Mouse (Mus musculus) ES-E14 (cell line): Measurements from ENCODE around the gene Hmgb3. TPM values are rescaled to one million over a fixed set of nuclear protein-coding genes. Genes with fewer than 3 reads are reported as not detected.
"Not testable (repeated sequence)": the region's sequence is repeated elsewhere in the genome, so short reads cannot be mapped to it uniquely, and the experiment has no call there.

Experiments used
- DNase-seq: peaks from one replicate; pipeline ENCODE4 v3.0.0-alpha.2; 2013; ENCODE audit warnings: low read depth, low spot score
- H3K27ac ChIP-seq: 2 replicates; pipeline ENCODE4 v1.5.1; 2012; ENCODE audit warnings: low read depth, mild to moderate bottlenecking, low read length, moderate library complexity, mixed read lengths; ENCODE audit not compliant: poor library complexity, insufficient read depth, severe bottlenecking
- H3K36me3 ChIP-seq: 2 replicates; pipeline ENCODE4 v1.6.1; 2012; ENCODE audit warnings: mild to moderate bottlenecking, low read length, moderate library complexity, mixed read lengths; ENCODE audit not compliant: control insufficient read depth, poor library complexity, insufficient read depth, severe bottlenecking
- H3K4me1 ChIP-seq, 2 experiments: fragments of 150-350 bp in 1 of 2; sonication (generic) in 1 of 2; 2 replicates each; pipeline ENCODE4 v1.6.1; 2012; ENCODE audit warnings: low read length in 2 of 2, mild to moderate bottlenecking in 1 of 2, mixed read lengths in 1 of 2; ENCODE audit not compliant: control insufficient read depth in 2 of 2, insufficient read depth in 2 of 2, poor library complexity in 1 of 2
- H3K4me3 ChIP-seq, 2 experiments: fragments of 150-350 bp in 1 of 2; sonication (generic) in 1 of 2; 2 replicates each; pipeline ENCODE4 v1.5.1; 2012; ENCODE audit warnings: low read length in 2 of 2, low read depth in 1 of 2, mild to moderate bottlenecking in 1 of 2, mixed read lengths in 1 of 2; ENCODE audit not compliant: insufficient read depth in 1 of 2, poor library complexity in 1 of 2, severe bottlenecking in 1 of 2
- H3K9ac ChIP-seq: 2 replicates; pipeline ENCODE4 v1.6.1; 2012; ENCODE audit warnings: low read depth, mild to moderate bottlenecking, low read length, mixed read lengths; ENCODE audit not compliant: poor library complexity, insufficient read depth, severe bottlenecking
- H3K9me3 ChIP-seq: fragments of 150-350 bp; sonication (generic); 2 replicates; pipeline ENCODE4 v1.6.1; 2012; ENCODE audit warnings: low read depth, mild to moderate bottlenecking, low read length; ENCODE audit not compliant: control insufficient read depth, insufficient read depth
- CHD2 ChIP-seq: IDR thresholded peaks from 2 replicates; pipeline ENCODE4 v1.6.1; 2014; ENCODE audit warnings: mild to moderate bottlenecking, low read depth, low read length, inconsistent platforms
- HCFC1 ChIP-seq: IDR thresholded peaks from 2 replicates; pipeline ENCODE4 v1.6.1; 2012; ENCODE audit warnings: low read length, inconsistent platforms, borderline replicate concordance; ENCODE audit not compliant: insufficient read depth
- MAFK ChIP-seq: IDR thresholded peaks from 2 replicates; pipeline ENCODE4 v1.6.1; 2014; ENCODE audit warnings: mild to moderate bottlenecking, low read depth, low read length, inconsistent platforms; ENCODE audit not compliant: insufficient read depth
- ZC3H11A ChIP-seq: IDR thresholded peaks from 2 replicates; pipeline ENCODE4 v1.6.1; 2012; ENCODE audit warnings: low read depth, mild to moderate bottlenecking, inconsistent platforms, low read length, borderline replicate concordance
- ZNF384 ChIP-seq: IDR thresholded peaks from 2 replicates; pipeline ENCODE4 v1.6.1; 2012; ENCODE audit warnings: low read depth, low read length, inconsistent platforms
- in situ Hi-C, 2 experiments: fragments of 600-800 bp; cut with MboI; formaldehyde crosslinking; loops; one replicate each; pipeline ENCODE4 v1.15.1; 2025; ENCODE audit warnings: low sequenced_read_pairs in 2 of 2, inconsistent platforms in 1 of 2; ENCODE audit not compliant: unreplicated experiment in 2 of 2
- total RNA-seq: library from RNA; depleted of rRNA; stranded (reverse); fragments of 300-350 nt; gene quantifications from 2 replicates; pipeline ENCODE4 v1.2.3, GENCODE M21; 2012; rRNA removed

Gene Hmgb3
- 16.9 and 24.1 TPM in 2 replicates for total RNA-seq

GRCm38 (mm10) chrX:71555415-71556114 lies at the start of gene Hmgb3:
Gene Hmgb3 (plus strand): TSS chrX:71555918.
- Histone ChIP-seq H3K4me3 (peak within 1 kb of the TSS; percentile 74 to 89), H3K9me3 (no peaks in the 10 kb centered on the region), H3K9ac (peak within 1 kb of the TSS; percentile 87), H3K4me1 (peaks cover 0 to 3% of the 10 kb centered on the region in 2 experiments; a peak in 1 of 4 replicates), H3K36me3 (no peaks in the 10 kb centered on the region), H3K27ac (peak within 1 kb of the TSS; percentile 24; the same call in 1 of the 2 replicates)
- in situ Hi-C loops, result no loop called here
- peak; percentile 61 for DNase-seq
- TF ChIP-seq MAFK (no peak), CHD2 (peak; percentile 59; the same call in 1 of the 2 replicates)

DNA sequence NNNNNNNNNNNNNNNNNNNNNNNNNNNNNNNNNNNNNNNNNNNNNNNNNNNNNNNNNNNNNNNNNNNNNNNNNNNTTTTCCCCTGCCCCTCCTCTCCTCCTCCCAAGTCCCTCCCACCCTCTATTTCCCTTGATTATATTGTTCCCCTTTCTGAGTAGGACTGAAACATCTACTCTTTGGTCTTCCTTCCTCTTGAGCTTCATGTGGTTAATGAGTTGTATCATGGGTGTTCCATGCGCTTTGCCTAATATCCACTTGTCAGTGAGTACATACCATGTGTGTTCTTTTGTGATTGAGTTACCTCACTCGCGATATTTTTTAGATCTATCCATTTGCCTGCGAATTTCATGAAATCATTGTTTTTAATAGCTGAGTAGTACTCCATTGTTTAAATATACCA lies 49.1 kb upstream of the Hmgb3 start:
- H3K9ac ChIP-seq, DNase-seq: not testable (repeated sequence)

GRCm38 (mm10) chrX:71519252-71519651 lies 36.5 kb upstream of the Hmgb3 start:
- H3K27ac ChIP-seq, result no peak overlapping the region
- in situ Hi-C loops, result no loop called here
- no peaks in the 10 kb centered on the region for H3K36me3 ChIP-seq
- no peaks in the 10 kb centered on the region for H3K4me1 ChIP-seq
- no peak overlapping the region for H3K4me3 ChIP-seq
- DNase-seq, result no peak
- no peak for TF ChIP-seq ZC3H11A
- TF ChIP-seq HCFC1, result no peak
- TF ChIP-seq CHD2, result no peak
- no peak for TF ChIP-seq MAFK
- TF ChIP-seq ZNF384, result no peak
- no peaks in the 10 kb centered on the region for H3K9me3 ChIP-seq
- no peak overlapping the region for H3K9ac ChIP-seq

More for the DNA sequence above, 49.1 kb upstream of the Hmgb3 start:
- H3K9me3 ChIP-seq, H3K36me3 ChIP-seq, in situ Hi-C loops, H3K27ac ChIP-seq, H3K4me1 ChIP-seq, H3K4me3 ChIP-seq: not testable (repeated sequence)

- DNase-seq, result no peak
- no peaks in the 10 kb centered on the region for H3K36me3 ChIP-seq
- in situ Hi-C loops, result no loop called here
- no peaks in the 10 kb centered on the region for H3K9me3 ChIP-seq
- H3K4me1 ChIP-seq, result no peaks in the 10 kb centered on the region
- TF ChIP-seq CHD2, result no peak
- H3K4me3 ChIP-seq, result no peak overlapping the region
- H3K27ac ChIP-seq, result no peak overlapping the region
- no peak overlapping the region for H3K9ac ChIP-seq
These were observed 32.8 kb upstream of the Hmgb3 start for GRCm38 (mm10) chrX:71522889-71523288.

DNA sequence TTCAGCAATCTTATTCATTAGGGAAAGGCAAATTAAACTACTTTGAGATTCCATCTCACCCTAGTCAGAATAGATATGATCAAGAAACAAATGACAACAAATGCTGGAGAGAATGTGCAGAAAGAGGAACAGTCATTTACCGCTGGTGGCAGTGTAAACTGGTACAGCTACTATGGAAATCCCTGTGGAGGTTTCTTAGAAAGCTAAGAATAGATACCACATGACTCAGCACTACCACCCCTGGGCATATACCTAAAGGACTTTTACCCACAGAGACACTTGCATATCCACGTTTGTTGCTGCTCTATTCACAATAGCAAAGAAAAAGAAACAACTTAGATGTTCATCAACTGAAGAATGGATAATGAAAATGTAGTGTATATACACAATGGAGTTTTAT lies 31.4 kb upstream of the Hmgb3 start:
- in situ Hi-C loops, result no loop called here
- no peak overlapping the region for H3K4me3 ChIP-seq
- no peak for TF ChIP-seq HCFC1
- TF ChIP-seq ZNF384, result no peak
- TF ChIP-seq CHD2, result no peak
- TF ChIP-seq MAFK, result no peak
- TF ChIP-seq ZC3H11A, result no peak
- DNase-seq, result no peak
- no peaks in the 10 kb centered on the region for H3K36me3 ChIP-seq
- H3K9me3 ChIP-seq, result no peaks in the 10 kb centered on the region
- H3K4me1 ChIP-seq, result no peaks in the 10 kb centered on the region
- H3K27ac ChIP-seq, result no peak overlapping the region
- H3K9ac ChIP-seq, result no peak overlapping the region
